Mouse (Mus musculus) neural tube, embryonic 11.5 days (tissue): ENCODE results near the gene Hk2. TPM values are rescaled to one million over a fixed set of nuclear protein-coding genes. Genes with fewer than 3 reads are reported as not detected.

Source experiments
- ATAC-seq: fragments of 200-750 bp; cut with Nextera tagmentation; 2 replicates; pipeline ENCODE4 v1.8.0; 2017; ENCODE audit warnings: moderate number of reproducible peaks, mild to moderate bottlenecking, moderate TSS enrichment, moderate library complexity; ENCODE audit not compliant: insufficient read depth, low FRiP score, low TSS enrichment
- DNase-seq: peaks from one replicate; pipeline ENCODE4 v3.0.0-alpha.2; 2015; ENCODE audit warnings: low spot score
- H3K27ac ChIP-seq: fragments of 300-500 bp; sonication (generic); 2 replicates; pipeline ENCODE4 v1.5.1; 2014; ENCODE audit warnings: low read depth, mild to moderate bottlenecking, low read length
- H3K27me3 ChIP-seq: fragments of 300-500 bp; sonication (generic); 2 replicates; pipeline ENCODE4 v1.6.1; 2014; ENCODE audit warnings: mild to moderate bottlenecking, low read length, mixed read lengths; ENCODE audit not compliant: control insufficient read depth, insufficient read depth
- H3K36me3 ChIP-seq: fragments of 300-500 bp; sonication (generic); 2 replicates; pipeline ENCODE4 v1.6.1; 2014; ENCODE audit warnings: mild to moderate bottlenecking, low read length, moderate library complexity, mixed read lengths; ENCODE audit not compliant: control insufficient read depth, insufficient read depth
- H3K4me1 ChIP-seq: fragments of 300-500 bp; sonication (generic); 2 replicates; pipeline ENCODE4 v1.6.1; 2014; ENCODE audit warnings: low read length, mixed read lengths; ENCODE audit not compliant: control insufficient read depth, insufficient read depth
- H3K4me2 ChIP-seq: fragments of 300-500 bp; sonication (generic); 2 replicates; pipeline ENCODE4 v1.6.1; 2014; ENCODE audit warnings: low read depth, mild to moderate bottlenecking, moderate library complexity
- H3K4me3 ChIP-seq: fragments of 300-500 bp; sonication (generic); 2 replicates; pipeline ENCODE4 v1.5.1; 2014; ENCODE audit warnings: low read depth, low read length
- H3K9ac ChIP-seq: fragments of 300-500 bp; sonication (generic); 2 replicates; pipeline ENCODE4 v1.6.1; 2014; ENCODE audit warnings: mild to moderate bottlenecking, low read length
- H3K9me3 ChIP-seq: fragments of 300-500 bp; sonication (generic); 2 replicates; pipeline ENCODE4 v1.6.1; 2016; ENCODE audit warnings: low read length; ENCODE audit not compliant: control insufficient read depth
- WGBS: fragments of 180-500 bp; shearing (Covaris S2); extraction: QIAGEN DNeasy Blood & Tissue Kit; methylation state at CpG from one replicate; pipeline ENCODE4 v1.1.7; 2014; 5-methylcytosine and 5-hydroxymethylcytosine counted together
- polyA plus RNA-seq: library from polyadenylated mRNA; unstranded; fragments of >200 nt; fragmentation: Nextera tagmentation; extraction: Ambion mirVana; gene quantifications from 2 replicates; pipeline ENCODE4 v1.2.1, GENCODE M21; 2014

Hk2 gene
- polyA plus RNA-seq, result 15.6 and 19.3 TPM in 2 replicates

DNA sequence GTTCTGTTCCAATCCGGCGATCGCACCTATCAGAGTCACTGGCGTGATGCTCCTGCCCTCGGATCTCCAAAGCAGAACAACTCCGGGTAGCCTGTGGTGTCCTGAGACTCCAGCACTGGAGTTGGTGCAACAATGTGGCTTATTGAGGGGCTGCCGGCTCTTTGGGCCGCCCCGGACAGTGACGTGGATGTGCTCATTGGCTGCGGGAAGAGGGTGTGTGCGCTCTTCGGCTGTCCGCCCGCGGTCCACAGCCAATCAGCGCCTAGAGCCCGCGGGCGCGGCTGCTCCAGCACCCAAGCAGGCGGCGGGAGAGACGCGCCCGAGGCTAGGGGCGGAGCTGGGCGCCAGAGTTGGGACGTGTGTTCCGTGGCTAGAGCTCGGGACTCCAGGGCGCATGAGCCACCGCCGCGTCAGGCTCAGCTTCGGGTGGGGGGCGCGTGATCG lies at the start of gene Hk2:
Gene Hk2 (minus strand): TSS at position 134 of the 444 bp plus-strand sequence.
- Histone ChIP-seq H3K4me1 (peaks cover 8% of the 10 kb centered on the region; the same call in 1 of the 2 replicates), H3K36me3 (no peaks in the 10 kb centered on the region), H3K9me3 (no peaks in the 10 kb centered on the region), H3K27ac (0 out of 2 replicates have a peak within 1 kb of the TSS, but pooled peaks have one; percentile 35), H3K4me3 (peak within 1 kb of the TSS; percentile 50), H3K27me3 (no peaks in the 10 kb centered on the region), H3K4me2 (peak within 1 kb of the TSS; percentile 98), H3K9ac (peak within 1 kb of the TSS; percentile 61)
- ATAC-seq (peak; percentile 97), DNase-seq (peak; percentile 96)
- WGBS, result under 1% methylated on average over 39 of the region's 39 CpGs

DNA sequence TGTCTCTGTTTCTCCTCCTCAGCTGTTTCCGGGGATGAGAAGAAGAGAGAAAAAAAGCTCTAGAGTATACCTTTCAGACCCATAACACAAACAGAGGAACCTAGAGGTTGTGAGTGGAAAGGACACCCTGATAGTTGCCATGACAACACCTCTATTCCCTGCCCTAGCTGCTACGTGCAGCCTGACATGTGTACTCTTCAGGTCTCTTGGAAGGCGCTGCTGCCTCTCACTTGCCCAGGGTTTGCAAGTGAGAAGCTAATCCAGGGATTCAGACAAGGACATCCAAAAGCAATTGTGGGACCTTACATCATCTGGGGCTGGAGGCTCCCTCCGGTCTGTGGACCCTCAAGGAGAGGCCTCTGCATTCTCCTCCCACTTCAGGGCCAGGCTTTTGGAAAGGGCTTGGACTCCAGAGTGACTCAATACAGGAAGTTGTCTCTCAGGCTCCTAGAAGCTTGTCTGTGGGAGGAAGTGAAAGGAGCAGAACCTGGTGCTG lies 47.6 kb upstream of the Hk2 start:
- Histone ChIP-seq H3K4me2 (no peak overlapping the region), H3K27me3 (no peaks in the 10 kb centered on the region), H3K9ac (no peak overlapping the region), H3K4me1 (no peaks in the 10 kb centered on the region), H3K4me3 (no peak overlapping the region), H3K9me3 (no peaks in the 10 kb centered on the region), H3K27ac (no peak overlapping the region), H3K36me3 (no peaks in the 10 kb centered on the region)
- WGBS, result 62% methylated on average over 4 of the region's 4 CpGs
- ATAC-seq (no peak), DNase-seq (no peak)

DNA sequence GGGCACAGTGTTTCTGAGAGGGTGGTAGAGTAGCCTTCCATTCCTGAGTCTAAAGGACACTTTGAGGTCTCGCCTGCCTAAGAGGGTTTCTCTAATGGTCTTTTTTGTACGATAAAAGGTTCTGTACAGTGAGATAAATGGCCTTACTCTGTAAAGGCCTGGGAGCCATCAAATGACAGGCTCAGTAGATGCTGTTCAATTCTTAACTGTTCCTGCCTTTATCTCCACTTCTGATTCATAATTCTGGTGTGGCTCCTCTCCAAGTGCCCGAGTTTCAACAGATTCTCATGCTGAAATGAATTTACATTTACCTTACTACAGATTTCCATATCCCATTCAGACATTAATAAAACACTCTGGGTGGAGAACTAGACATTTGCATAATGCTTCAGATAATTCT lies 46.5 kb upstream of the Hk2 start:
- DNase-seq (no peak), ATAC-seq (no peak)
- Histone ChIP-seq H3K36me3 (no peaks in the 10 kb centered on the region), H3K4me3 (no peak overlapping the region), H3K4me1 (no peaks in the 10 kb centered on the region), H3K27me3 (no peaks in the 10 kb centered on the region), H3K27ac (no peak overlapping the region), H3K9me3 (no peaks in the 10 kb centered on the region), H3K4me2 (no peak overlapping the region), H3K9ac (no peak overlapping the region)
- 81% methylated on average over 3 of the region's 3 CpGs for WGBS

DNA sequence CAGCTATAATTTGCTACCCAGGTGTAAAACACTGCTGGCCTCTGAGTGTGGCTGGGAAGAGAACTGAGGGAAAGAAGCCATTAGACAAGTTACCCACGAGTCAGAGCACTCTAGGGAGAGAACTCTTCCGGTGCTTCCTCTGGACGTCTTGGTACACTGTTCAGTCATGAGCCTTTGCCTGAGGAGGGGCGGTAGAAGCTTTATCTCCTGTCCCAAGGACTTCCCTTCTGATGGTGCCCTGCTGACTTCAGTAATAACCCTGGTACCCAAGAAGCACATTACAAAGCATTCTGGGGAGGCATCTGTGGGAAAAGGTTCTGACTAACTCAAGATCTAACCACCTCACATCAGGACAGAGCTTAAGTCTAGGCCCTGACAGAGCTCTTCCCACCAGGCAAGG lies 40.6 kb upstream of the Hk2 start:
- no peaks in the 10 kb centered on the region for H3K36me3 ChIP-seq
- DNase-seq (no peak), ATAC-seq (no peak)
- no peaks in the 10 kb centered on the region for H3K9me3 ChIP-seq
- H3K27ac ChIP-seq, result no peak overlapping the region
- H3K4me2 ChIP-seq, result no peak overlapping the region
- H3K9ac ChIP-seq, result no peak overlapping the region
- 74% methylated on average over 4 of the region's 4 CpGs for WGBS
- no peaks in the 10 kb centered on the region for H3K4me1 ChIP-seq
- no peak overlapping the region for H3K4me3 ChIP-seq
- no peaks in the 10 kb centered on the region for H3K27me3 ChIP-seq

DNA sequence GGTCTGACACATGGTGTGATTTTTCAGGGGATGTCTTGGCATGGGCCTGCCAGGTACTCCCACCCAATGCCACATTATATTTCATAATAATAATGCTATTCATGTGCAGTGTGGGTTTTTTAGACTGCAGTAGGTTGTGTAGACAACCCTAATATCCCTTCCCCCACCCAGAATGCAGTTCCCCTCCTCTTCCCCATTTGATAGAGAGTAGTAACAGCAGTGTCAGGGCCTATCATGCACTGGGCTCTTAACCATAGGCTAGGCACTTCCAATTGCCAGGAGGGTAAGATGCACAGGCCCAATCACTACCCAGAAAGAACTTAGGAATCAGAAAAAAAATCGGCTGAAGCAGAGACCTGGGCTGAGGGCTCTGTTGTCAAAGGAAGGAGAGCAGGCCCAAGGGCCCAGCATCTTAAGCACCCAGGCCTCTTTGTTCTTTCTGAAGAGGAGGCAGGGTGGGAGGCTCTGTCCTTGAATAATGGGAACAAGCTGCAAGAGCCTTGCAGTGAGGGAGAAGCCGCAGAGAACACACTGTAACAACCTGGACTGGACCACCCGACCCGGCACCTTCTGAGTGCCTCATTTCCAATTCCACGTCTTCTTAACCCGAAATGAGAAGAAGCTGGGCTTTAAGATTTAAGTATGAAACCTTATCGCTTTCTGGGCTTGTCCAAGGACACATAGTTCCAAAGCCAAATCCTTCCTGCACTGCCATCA lies 33.9 kb upstream of the Hk2 start:
- 82% methylated on average over 7 of the region's 7 CpGs for WGBS
- H3K36me3 ChIP-seq, result no peaks in the 10 kb centered on the region
- H3K4me3 ChIP-seq, result no peak overlapping the region
- no peak for DNase-seq
- no peak for ATAC-seq
- H3K9me3 ChIP-seq, result no peaks in the 10 kb centered on the region
- no peaks in the 10 kb centered on the region for H3K27me3 ChIP-seq
- no peaks in the 10 kb centered on the region for H3K4me1 ChIP-seq
- H3K9ac ChIP-seq, result no peak overlapping the region
- H3K27ac ChIP-seq, result no peak overlapping the region
- no peak overlapping the region for H3K4me2 ChIP-seq

DNA sequence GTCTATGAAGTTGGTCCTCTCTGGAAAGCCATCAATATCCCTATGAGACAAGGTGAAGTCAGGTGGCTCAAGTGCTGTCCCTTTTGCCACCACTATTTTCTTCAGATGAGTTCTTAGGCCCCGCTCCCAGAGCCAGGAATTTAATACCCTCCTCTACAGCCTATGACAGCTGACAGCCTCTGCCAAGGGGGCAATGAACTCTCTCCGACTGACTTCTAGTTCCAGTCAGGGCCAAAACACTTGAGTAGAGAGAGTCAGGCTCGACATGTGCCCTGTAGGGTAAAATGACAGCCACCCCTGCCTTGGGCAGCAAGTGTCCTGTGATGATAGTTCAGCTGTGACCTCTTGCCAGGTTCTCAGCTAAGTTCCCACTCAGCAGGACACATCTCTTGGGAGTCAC lies 32.7 kb upstream of the Hk2 start:
- H3K9ac ChIP-seq, result no peak overlapping the region
- no peaks in the 10 kb centered on the region for H3K4me1 ChIP-seq
- no peak overlapping the region for H3K27ac ChIP-seq
- DNase-seq (no peak), ATAC-seq (no peak)
- H3K36me3 ChIP-seq, result no peaks in the 10 kb centered on the region
- WGBS, result 76% methylated on average over 3 of the region's 3 CpGs
- no peak overlapping the region for H3K4me3 ChIP-seq
- H3K4me2 ChIP-seq, result no peak overlapping the region
- no peaks in the 10 kb centered on the region for H3K9me3 ChIP-seq
- H3K27me3 ChIP-seq, result no peaks in the 10 kb centered on the region

DNA sequence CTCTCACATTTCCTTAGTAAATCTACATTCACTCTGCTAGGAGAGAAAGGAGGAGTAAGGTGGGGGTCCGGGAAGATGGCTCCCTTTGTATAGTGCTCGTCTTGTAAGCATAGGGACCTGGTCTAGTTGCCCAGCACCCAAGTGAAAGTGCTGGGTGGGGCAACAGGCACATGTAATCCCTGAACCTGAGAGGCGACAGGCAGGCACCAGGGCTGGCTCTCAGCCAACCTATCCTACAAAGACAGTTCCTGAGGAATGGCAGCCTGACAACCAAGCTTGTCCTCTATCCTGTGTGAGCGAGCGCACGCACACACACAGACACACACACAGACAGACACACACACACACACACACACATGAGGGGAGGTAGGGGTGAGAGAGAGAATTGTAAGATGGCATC lies 32.2 kb upstream of the Hk2 start:
- H3K4me1 ChIP-seq, result no peaks in the 10 kb centered on the region
- DNase-seq, result no peak

DNA sequence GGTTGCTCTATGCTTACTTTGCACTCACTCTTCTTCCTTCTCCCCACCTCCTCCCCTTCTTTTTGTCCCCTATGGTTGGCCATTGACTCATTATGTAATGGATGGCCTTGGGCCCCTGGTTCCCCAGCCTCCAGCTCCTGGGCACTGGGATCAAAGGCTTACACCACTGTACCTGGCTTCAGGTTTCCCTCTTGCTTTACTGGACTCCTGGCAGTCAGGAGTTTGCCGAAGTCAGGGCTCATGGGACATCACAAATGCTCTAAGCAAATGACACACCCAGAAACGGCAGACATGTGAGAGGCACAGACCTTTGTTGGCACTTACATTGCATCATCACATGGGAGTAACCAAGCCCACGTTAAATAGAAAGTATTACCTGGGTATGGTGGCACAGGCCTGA lies 31.6 kb upstream of the Hk2 start:
- ATAC-seq (no peak), DNase-seq (no peak)
- Histone ChIP-seq H3K4me1 (no peaks in the 10 kb centered on the region), H3K27ac (no peak overlapping the region), H3K9me3 (no peaks in the 10 kb centered on the region), H3K4me3 (no peak overlapping the region), H3K27me3 (no peaks in the 10 kb centered on the region), H3K36me3 (no peaks in the 10 kb centered on the region), H3K4me2 (no peak overlapping the region), H3K9ac (no peak overlapping the region)
- WGBS, result 85% methylated on average over 3 of the region's 3 CpGs

More for the DNA sequence above, 32.2 kb upstream of the Hk2 start:
- Histone ChIP-seq H3K36me3 (no peaks in the 10 kb centered on the region), H3K27me3 (no peaks in the 10 kb centered on the region), H3K9ac (no peak overlapping the region), H3K4me2 (no peak overlapping the region), H3K4me3 (no peak overlapping the region), H3K27ac (no peak overlapping the region), H3K9me3 (no peaks in the 10 kb centered on the region)
- no peak for ATAC-seq
- 93% methylated on average over 6 of the region's 6 CpGs for WGBS

DNA sequence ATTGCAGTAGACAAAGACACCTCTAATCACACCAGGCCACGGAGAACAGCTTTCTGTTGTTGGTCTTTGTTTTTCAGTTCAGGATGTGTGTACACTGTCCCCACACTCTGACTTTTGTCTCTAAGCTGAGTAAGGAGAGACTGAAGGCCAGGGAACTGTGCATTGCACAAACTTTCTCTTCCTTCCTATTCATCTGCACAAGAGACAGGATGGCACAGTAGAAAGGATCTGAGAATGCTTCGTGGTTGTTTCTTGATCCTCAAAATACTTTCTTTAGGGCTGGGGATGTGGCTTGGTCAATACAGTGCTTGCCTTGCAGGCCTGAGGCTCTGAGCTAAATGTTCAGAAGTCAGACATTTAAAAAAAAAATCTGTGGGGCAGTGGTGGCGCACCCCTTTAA lies 30.7 kb upstream of the Hk2 start:
- WGBS, result 81% methylated on average over 3 of the region's 3 CpGs
- no peak overlapping the region for H3K27ac ChIP-seq

More for the DNA sequence above, 30.7 kb upstream of the Hk2 start:
- H3K9me3 ChIP-seq, result no peaks in the 10 kb centered on the region
- no peaks in the 10 kb centered on the region for H3K36me3 ChIP-seq
- H3K9ac ChIP-seq, result no peak overlapping the region
- no peaks in the 10 kb centered on the region for H3K27me3 ChIP-seq
- DNase-seq (no peak), ATAC-seq (no peak)
- H3K4me2 ChIP-seq, result no peak overlapping the region
- no peak overlapping the region for H3K4me3 ChIP-seq
- H3K4me1 ChIP-seq, result no peaks in the 10 kb centered on the region
